Comparison of ENCODE assay signal across 31 mouse cellular contexts in the genomic region with DNA sequence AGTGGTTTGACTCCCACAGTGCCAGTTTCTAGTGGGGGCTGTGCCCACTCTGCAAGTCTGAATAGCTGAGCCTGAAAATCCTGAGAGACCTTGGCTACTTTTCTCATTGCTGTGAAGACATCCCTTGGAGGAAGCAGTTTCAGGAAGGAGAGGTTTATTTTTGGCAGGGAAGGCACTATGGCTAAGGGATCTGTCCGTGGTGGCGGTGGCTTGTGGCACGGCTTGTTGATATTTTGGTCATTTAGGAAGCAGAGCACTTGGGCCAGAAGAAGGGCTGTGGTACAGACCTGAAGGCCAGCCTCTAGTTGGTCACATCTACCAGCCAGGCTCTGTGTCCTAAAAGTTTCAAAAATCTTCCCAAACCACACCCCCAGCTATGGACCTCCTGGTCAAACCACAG.
"Had no signal": no experiment of that assay in that cellular context is flagged by ENCODE, and none has a peak within 500 bp of the region (broad histone marks: within the 10 kb centered on the region; RNA-seq: fewer than 3 reads in every experiment).

No protein-coding gene starts in this region.

- H3K4me2 ChIP-seq: heart, embryonic 11.5 days; heart, embryonic 12.5 days; heart, embryonic 13.5 days; heart, embryonic 15.5 days; hindbrain, embryonic 12.5 days; hindbrain, embryonic 13.5 days; hindbrain, embryonic 14.5 days; hindbrain, embryonic 15.5 days; intestine, embryonic 15.5 days; kidney, embryonic 15.5 days had no signal

- DNase-seq: heart, postnatal 10 days; heart, postnatal 36 days; heart, postnatal 4 days; kidney, adult 11 months; kidney, adult 18-20 months; kidney, adult 2 months; kidney, adult 8-10 months; kidney, adult 9 months; kidney, postnatal 10 days; kidney, postnatal 14 days; kidney, postnatal 25 days; kidney, postnatal 36 days; kidney, postnatal 4 days; layer of hippocampus, adult 9-11 months; layer of hippocampus, postnatal 36 days had no signal

- H3K36me3 ChIP-seq: heart, embryonic 10.5 days; heart, embryonic 12.5 days; heart, embryonic 13.5 days; heart, embryonic 15.5 days; hindbrain, embryonic 10.5 days; hindbrain, embryonic 12.5 days; hindbrain, embryonic 13.5 days; hindbrain, embryonic 15.5 days; intestine, embryonic 15.5 days; kidney, embryonic 15.5 days had no signal

- H3K4me3 ChIP-seq: heart, embryonic 10.5 days; heart, embryonic 12.5 days; heart, embryonic 13.5 days; heart, embryonic 15.5 days; hindbrain, embryonic 10.5 days; hindbrain, embryonic 12.5 days; hindbrain, embryonic 13.5 days; hindbrain, embryonic 15.5 days; intestine, embryonic 15.5 days; kidney, embryonic 15.5 days; layer of hippocampus, adult 2 months had no signal

- ATAC-seq: hindbrain, embryonic 16.5 days; hindbrain, postnatal 0 days; inflammation-experienced regulatory T-cells, adult 6 months had no signal

- H3K27me3 ChIP-seq: heart, embryonic 12.5 days; heart, embryonic 15.5 days; hindbrain, embryonic 12.5 days; hindbrain, embryonic 13.5 days; hindbrain, embryonic 15.5 days; intestine, embryonic 15.5 days; kidney, embryonic 15.5 days had no signal
